Mouse (Mus musculus) myocyte (in vitro differentiated cells): ENCODE measurements at regions not wholly inside any gene's neighbourhood (a gene's known extent, or its start where the extent isn't known, plus 50 kb on each side); places are given as distances from the start of the nearest gene placed in this dataset.

Experiments
- H3K27me3 ChIP-seq: one replicate; pipeline ENCODE4 v1.6.1; 2011; ENCODE audit not compliant: control insufficient read depth, insufficient read depth, insufficient read length
- H3K36me3 ChIP-seq: one replicate; pipeline ENCODE4 v1.6.1; 2011; ENCODE audit not compliant: control insufficient read depth, insufficient read depth
- H3K4me2 ChIP-seq: one replicate; pipeline ENCODE4 v1.6.1; 2011; ENCODE audit warnings: low read depth, control low read depth
- H3K4me3 ChIP-seq: one replicate; pipeline ENCODE4 v1.5.1; 2011; ENCODE audit warnings: mild to moderate bottlenecking, control low read depth, moderate library complexity
- H3K79me2 ChIP-seq: one replicate; pipeline ENCODE4 v1.6.1; 2011; ENCODE audit not compliant: control insufficient read depth, insufficient read depth
- H3ac ChIP-seq: one replicate; pipeline ENCODE4 v1.6.1; 2011; ENCODE audit not compliant: control insufficient read depth, insufficient read length
- CEBPB ChIP-seq: IDR thresholded peaks from 2 replicates; pipeline ENCODE4 v1.6.1; 2011; ENCODE audit warnings: mild to moderate bottlenecking, moderate library complexity; ENCODE audit not compliant: poor library complexity, insufficient read depth, severe bottlenecking
- E2F4 ChIP-seq: IDR thresholded peaks from one replicate; pipeline ENCODE4 v1.6.1; 2011; ENCODE audit warnings: mild to moderate bottlenecking, control low read depth, moderate library complexity; ENCODE audit not compliant: insufficient read depth
- MAX ChIP-seq: IDR thresholded peaks from one replicate; pipeline ENCODE4 v1.6.1; 2011; ENCODE audit warnings: low read depth, mild to moderate bottlenecking, control low read depth
- MYOD1 ChIP-seq, 3 experiments: IDR thresholded peaks; one replicate each; pipeline ENCODE4 v1.6.1; 2011; ENCODE audit warnings: control low read depth in 2 of 3, low read depth in 2 of 3, mild to moderate bottlenecking in 2 of 3, moderate library complexity in 1 of 3; ENCODE audit not compliant: insufficient read length in 2 of 3, control insufficient read depth in 1 of 3
- MYOG ChIP-seq, 3 experiments: IDR thresholded peaks; one replicate each; pipeline ENCODE4 v1.6.1; 2011; ENCODE audit warnings: control low read depth in 2 of 3, low read depth in 2 of 3, mild to moderate bottlenecking in 2 of 3; ENCODE audit not compliant: insufficient read length in 2 of 3, control insufficient read depth in 1 of 3, insufficient read depth in 1 of 3
- POLR2A ChIP-seq: IDR thresholded peaks from one replicate; pipeline ENCODE4 v1.6.1; 2011; ENCODE audit warnings: low read depth, mild to moderate bottlenecking, control low read depth, moderate library complexity; ENCODE audit not compliant: insufficient read length
- POLR2AphosphoS2 ChIP-seq: IDR thresholded peaks from one replicate; pipeline ENCODE4 v1.6.1; 2011; ENCODE audit warnings: low read depth, control low read depth; ENCODE audit not compliant: insufficient read length
- REST ChIP-seq: IDR thresholded peaks from one replicate; pipeline ENCODE4 v1.6.1; 2011; ENCODE audit warnings: mild to moderate bottlenecking, control low read depth, moderate library complexity; ENCODE audit not compliant: insufficient read depth, insufficient read length
- SRF ChIP-seq: IDR thresholded peaks from one replicate; pipeline ENCODE4 v1.6.1; 2011; ENCODE audit warnings: low read depth; ENCODE audit not compliant: control insufficient read depth, insufficient read length
- TCF12 ChIP-seq: IDR thresholded peaks from one replicate; pipeline ENCODE4 v1.6.1; 2011; ENCODE audit warnings: mild to moderate bottlenecking, control low read depth; ENCODE audit not compliant: poor library complexity, insufficient read depth, severe bottlenecking
- TCF3 ChIP-seq: IDR thresholded peaks from one replicate; pipeline ENCODE4 v1.6.1; 2011; ENCODE audit warnings: low read depth, control low read depth; ENCODE audit not compliant: insufficient read length
- USF1 ChIP-seq: IDR thresholded peaks from one replicate; pipeline ENCODE4 v1.6.1; 2011; ENCODE audit warnings: low read depth, mild to moderate bottlenecking, control low read depth, moderate library complexity

- Histone ChIP-seq H3K79me2 (no peaks in the 10 kb centered on the region), H3K27me3 (no peaks in the 10 kb centered on the region), H3ac (no peak overlapping the region), H3K36me3 (no peaks in the 10 kb centered on the region), H3K4me3 (no peak overlapping the region), H3K4me2 (no peak overlapping the region)
- TF ChIP-seq SRF (no peak), TCF12 (no peak), MYOG (IDR thresholded peaks at IDR 0.05; ENCODE audit: control insufficient read depth in 1 of 3, insufficient read depth in 1 of 3, insufficient read length in 2 of 3, low read depth in 2 of 3) (no peak), TCF3 (no peak), USF1 (no peak), POLR2AphosphoS2 (no peak), POLR2A (no peak), MAX (no peak), CEBPB (no peak), REST (no peak), E2F4 (no peak), MYOD1 (IDR thresholded peaks at IDR 0.05; ENCODE audit: control insufficient read depth in 1 of 3, insufficient read length in 2 of 3, low read depth in 2 of 3) (no peak)
Observed at GRCm38 (mm10) chr4:81514547-81514946, 71.9 kb upstream of the Mpdz start.

- H3K79me2 ChIP-seq, result no peaks in the 10 kb centered on the region
- no peak overlapping the region for H3ac ChIP-seq
- TF ChIP-seq MYOD1 (IDR thresholded peaks at IDR 0.05; ENCODE audit: control insufficient read depth in 1 of 3, insufficient read length in 2 of 3, low read depth in 2 of 3) (peak in 2 of 3 experiments; percentile 39 to 59), MYOG (IDR thresholded peaks at IDR 0.05; ENCODE audit: control insufficient read depth in 1 of 3, insufficient read depth in 1 of 3, insufficient read length in 2 of 3, low read depth in 2 of 3) (peak in 1 of 3 experiments; percentile 17), USF1 (no peak), MAX (no peak), E2F4 (no peak)
- H3K36me3 ChIP-seq, result no peaks in the 10 kb centered on the region
- H3K27me3 ChIP-seq, result no peaks in the 10 kb centered on the region
- no peak overlapping the region for H3K4me3 ChIP-seq
- no peak overlapping the region for H3K4me2 ChIP-seq
Observed at GRCm38 (mm10) chr4:81512396-81512795, 69.8 kb upstream of the Mpdz start.

- H3K4me2 ChIP-seq, result no peak overlapping the region
- H3K79me2 ChIP-seq, result no peaks in the 10 kb centered on the region
- no peaks in the 10 kb centered on the region for H3K36me3 ChIP-seq
- no peak overlapping the region for H3K4me3 ChIP-seq
- H3ac ChIP-seq, result no peak overlapping the region
- TF ChIP-seq TCF3, result no peak
- no peak for TF ChIP-seq POLR2AphosphoS2
- TF ChIP-seq REST, result no peak
- TF ChIP-seq USF1, result no peak
- no peak for TF ChIP-seq POLR2A
- TF ChIP-seq CEBPB, result no peak
- no peak for TF ChIP-seq TCF12
- no peak for TF ChIP-seq MYOG (IDR thresholded peaks at IDR 0.05; ENCODE audit: control insufficient read depth in 1 of 3, insufficient read depth in 1 of 3, insufficient read length in 2 of 3, low read depth in 2 of 3)
- TF ChIP-seq MYOD1 (IDR thresholded peaks at IDR 0.05; ENCODE audit: control insufficient read depth in 1 of 3, insufficient read length in 2 of 3, low read depth in 2 of 3), result no peak
- no peak for TF ChIP-seq E2F4
- no peak for TF ChIP-seq SRF
- no peak for TF ChIP-seq MAX
- no peaks in the 10 kb centered on the region for H3K27me3 ChIP-seq
Observed at GRCm38 (mm10) chr4:81508776-81509175, 66.2 kb upstream of the Mpdz start.

DNA sequence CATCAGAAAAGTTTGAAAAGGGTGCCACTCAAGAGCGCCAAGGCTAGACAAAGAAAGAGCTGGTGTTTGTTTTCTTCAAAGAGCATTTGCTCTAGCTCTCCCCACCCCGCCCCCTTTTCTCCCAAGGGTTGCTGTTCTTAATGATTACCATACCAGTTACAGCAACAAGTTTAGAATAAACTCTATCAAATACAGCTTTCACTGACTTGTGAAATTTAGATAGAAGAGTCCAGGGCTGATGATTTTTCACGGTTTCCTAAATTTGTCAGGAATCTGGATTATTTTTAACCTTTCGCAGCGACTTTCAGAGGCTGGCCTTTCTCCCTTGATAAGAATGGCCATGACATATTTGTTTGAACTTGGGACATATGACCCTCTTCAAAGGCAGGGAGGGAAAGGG lies 64.2 kb upstream of the Mpdz start:
- TF ChIP-seq POLR2AphosphoS2, result no peak
- no peak for TF ChIP-seq CEBPB
- TF ChIP-seq E2F4, result no peak
- TF ChIP-seq REST, result no peak
- no peak for TF ChIP-seq SRF
- no peak for TF ChIP-seq TCF3
- no peak for TF ChIP-seq MAX
- no peak for TF ChIP-seq MYOG (IDR thresholded peaks at IDR 0.05; ENCODE audit: control insufficient read depth in 1 of 3, insufficient read depth in 1 of 3, insufficient read length in 2 of 3, low read depth in 2 of 3)
- TF ChIP-seq MYOD1 (IDR thresholded peaks at IDR 0.05; ENCODE audit: control insufficient read depth in 1 of 3, insufficient read length in 2 of 3, low read depth in 2 of 3), result no peak
- TF ChIP-seq POLR2A, result no peak
- no peak for TF ChIP-seq TCF12
- no peak for TF ChIP-seq USF1
- H3ac ChIP-seq, result no peak overlapping the region
- H3K4me3 ChIP-seq, result no peak overlapping the region
- no peaks in the 10 kb centered on the region for H3K79me2 ChIP-seq
- no peaks in the 10 kb centered on the region for H3K27me3 ChIP-seq
- no peak overlapping the region for H3K4me2 ChIP-seq
- no peaks in the 10 kb centered on the region for H3K36me3 ChIP-seq

DNA sequence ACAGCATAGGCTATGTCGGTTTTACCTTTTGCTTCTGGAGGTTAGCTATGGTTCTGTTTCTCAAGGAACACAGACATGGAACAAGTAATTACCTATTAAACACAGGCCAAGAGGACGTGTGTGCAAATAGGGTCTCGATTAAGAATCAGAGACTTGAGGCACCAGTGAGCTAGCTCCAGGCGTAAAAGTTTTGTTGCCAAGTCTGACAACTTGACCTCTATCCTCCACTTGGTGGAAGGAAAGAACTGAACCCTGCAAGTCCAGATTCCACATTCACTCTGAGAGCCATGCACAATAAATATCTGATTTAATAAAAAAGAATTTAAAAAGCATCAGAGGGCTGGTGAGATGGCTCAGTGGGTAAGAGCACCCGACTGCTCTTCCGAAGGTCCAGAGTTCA lies 63.7 kb upstream of the Mpdz start:
- H3K4me2 ChIP-seq, result no peak overlapping the region

More for the DNA sequence above, 63.7 kb upstream of the Mpdz start:
- H3K79me2 ChIP-seq, result no peaks in the 10 kb centered on the region
- H3ac ChIP-seq, result no peak overlapping the region
- H3K36me3 ChIP-seq, result no peaks in the 10 kb centered on the region
- no peaks in the 10 kb centered on the region for H3K27me3 ChIP-seq
- no peak overlapping the region for H3K4me3 ChIP-seq
- no peak for TF ChIP-seq MAX
